Mouse (Mus musculus) inflammation-experienced regulatory T-cells, adult 6 months (primary cell): ENCODE results near the gene Fam219a. TPM values are rescaled to one million over a fixed set of nuclear protein-coding genes. Genes with fewer than 3 reads are reported as not detected.

Experiments used
- ATAC-seq: one replicate; pipeline ENCODE4 v1.8.0; 2017
- polyA plus RNA-seq, 3 experiments: library from polyadenylated mRNA; unstranded; fragments of 100-300 nt; shearing (Covaris generic); gene quantifications; one replicate each; pipeline ENCODE4 v1.2.1; 2017

Gene Fam219a
- polyA plus RNA-seq, 3 experiments from 2014 or later, result 0.17 to 0.47 (median 0.28) TPM

GRCm38 (mm10) chr4:41553116-41553515 lies 16.2 kb downstream of the Fam219a start:
- ATAC-seq, result no peak

GRCm38 (mm10) chr4:41552529-41552928 lies 16.8 kb downstream of the Fam219a start:
- peak; percentile 65 for ATAC-seq

- ATAC-seq, result no peak
These were observed 22.3 kb downstream of the Fam219a start for GRCm38 (mm10) chr4:41547086-41547485.

- ATAC-seq, result no peak
These were observed 23.4 kb downstream of the Fam219a start for GRCm38 (mm10) chr4:41545985-41546384.

GRCm38 (mm10) chr4:41542136-41542535 lies 27.2 kb downstream of the Fam219a start:
- no peak for ATAC-seq

- no peak for ATAC-seq
These were observed 34.5 kb downstream of the Fam219a start for GRCm38 (mm10) chr4:41534866-41535265.

GRCm38 (mm10) chr4:41532420-41532819 lies 36.9 kb downstream of the Fam219a start:
- no peak for ATAC-seq

GRCm38 (mm10) chr4:41527996-41528395 lies 41.3 kb downstream of the Fam219a start:
- no peak for ATAC-seq

GRCm38 (mm10) chr4:41527076-41527475 lies 42.3 kb downstream of the Fam219a start:
- ATAC-seq, result no peak

- ATAC-seq, result no peak
These were observed 42.8 kb downstream of the Fam219a start for GRCm38 (mm10) chr4:41526553-41526952.

- ATAC-seq, result no peak
These were observed 44.5 kb downstream of the Fam219a start for GRCm38 (mm10) chr4:41524829-41525228.

GRCm38 (mm10) chr4:41523839-41524238 lies 45.5 kb downstream of the Fam219a start:
- no peak for ATAC-seq

GRCm38 (mm10) chr4:41522788-41523187 lies 46.5 kb downstream of the Fam219a start:
- ATAC-seq, result no peak

- ATAC-seq, result no peak
These were observed 47.2 kb downstream of the Fam219a start for GRCm38 (mm10) chr4:41522136-41522535.

- no peak for ATAC-seq
These were observed 48.7 kb downstream of the Fam219a start for GRCm38 (mm10) chr4:41520641-41521040.

GRCm38 (mm10) chr4:41519195-41519594 lies 50.1 kb downstream of the Fam219a start:
- ATAC-seq, result no peak

GRCm38 (mm10) chr4:41518349-41518748 lies 51.0 kb downstream of the Fam219a start:
- no peak for ATAC-seq

- no peak for ATAC-seq
These were observed 52.1 kb downstream of the Fam219a start, which contains the start of gene 1110017D15Rik for GRCm38 (mm10) chr4:41517233-41517632. 1110017D15Rik (minus strand) TSS chr4:41517333.

- ATAC-seq, result no peak
These were observed 55.6 kb downstream of the Fam219a start for GRCm38 (mm10) chr4:41513714-41514113.

- ATAC-seq, result no peak
These were observed 56.0 kb downstream of the Fam219a start for GRCm38 (mm10) chr4:41513309-41513708.

- ATAC-seq, result no peak
These were observed 61.3 kb downstream of the Fam219a start for GRCm38 (mm10) chr4:41507998-41508397.

- ATAC-seq, result no peak
These were observed 61.9 kb downstream of the Fam219a start for GRCm38 (mm10) chr4:41507326-41507924.

- peak; percentile 63 for ATAC-seq
These were observed 62.4 kb downstream of the Fam219a start for GRCm38 (mm10) chr4:41506906-41507305.

GRCm38 (mm10) chr4:41506156-41506555 lies 63.2 kb downstream of the Fam219a start:
- no peak for ATAC-seq

- no peak for ATAC-seq
These were observed 64.2 kb downstream of the Fam219a start for GRCm38 (mm10) chr4:41505131-41505551.
